Mouse (Mus musculus) erythroblast, embryonic 14.5 days (primary cell): ENCODE measurements around the gene Sun2.

Experiments
- GATA1 ChIP-seq: IDR thresholded peaks from 2 replicates; pipeline ENCODE4 v1.6.1; 2012; ENCODE audit warnings: low read length, inconsistent platforms, mixed read lengths
- TAL1 ChIP-seq: IDR thresholded peaks from 3 replicates; pipeline ENCODE4 v1.6.1; 2012; ENCODE audit warnings: low read length, inconsistent platforms, mixed read lengths

DNA sequence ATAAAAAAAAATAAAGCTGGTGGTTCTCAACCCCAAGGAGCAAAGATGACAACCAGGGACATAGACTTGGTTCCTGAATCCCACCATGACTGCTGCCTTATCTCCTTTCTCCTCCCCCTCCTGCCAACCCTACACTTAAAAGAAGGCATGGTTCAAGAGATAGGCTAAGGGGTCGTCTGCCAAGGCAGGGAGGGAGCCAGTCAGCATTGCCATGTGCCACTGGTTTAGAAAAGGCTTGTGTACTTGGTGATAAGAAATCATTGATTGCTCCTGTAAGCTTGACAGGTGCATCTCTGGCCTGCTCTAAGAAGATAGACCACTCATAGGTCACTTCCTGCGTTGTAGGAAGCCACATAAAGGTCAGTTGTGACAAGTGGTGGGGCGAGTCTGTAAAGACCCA, 46.8 kb downstream of the Sun2 start:
- TF ChIP-seq GATA1 = no peak
- TF ChIP-seq TAL1 = peak; percentile 34; the same call in 2 of the 3 replicates
